ENCODE assay signal across 23 mouse cellular contexts in the genomic region with DNA sequence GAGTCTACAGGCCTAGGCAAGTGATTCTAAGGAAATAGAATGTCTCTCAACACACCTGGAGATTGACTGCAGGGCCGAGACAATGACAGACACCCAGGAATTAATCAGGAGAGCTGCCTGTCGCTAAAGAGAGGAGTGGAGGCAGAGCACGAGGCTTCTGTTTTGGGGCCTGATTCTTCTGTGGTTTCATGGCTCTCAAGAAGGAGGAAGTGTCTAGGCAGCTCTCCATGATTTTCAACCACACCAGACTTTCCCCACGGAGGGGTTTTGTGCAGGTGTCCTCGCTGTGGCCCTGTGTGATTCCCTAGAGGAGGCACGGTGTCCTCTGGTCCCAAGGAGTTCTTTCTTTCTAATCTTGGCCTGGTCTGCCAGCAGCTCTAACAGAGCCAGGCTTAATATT. TPM values are rescaled to one million over a fixed set of nuclear protein-coding genes. Genes with fewer than 3 reads are reported as not detected.
DNase-seq lines count a peak whose midpoint lies in the region; ATAC-seq and TF ChIP-seq lines count a peak whose summit lies in the region.
"Had no signal": no experiment of that assay in that cellular context is flagged by ENCODE, and none has a peak within 500 bp of the region (broad histone marks: within the 10 kb centered on the region; RNA-seq: fewer than 3 reads in every experiment).

No protein-coding gene starts in this region.

- no peak overlapping the region for H3K27ac ChIP-seq in MEL (ENCODE audit: control insufficient read depth, low read depth, low read length)
- H3K27ac ChIP-seq in heart, adult 2 months: no peak overlapping the region
- H3K27ac ChIP-seq: embryonic facial prominence, embryonic 10.5 days; embryonic facial prominence, embryonic 12.5 days; forebrain, embryonic 12.5 days had no signal

- no peak overlapping the region for H3K4me3 ChIP-seq in MEL (ENCODE audit: control insufficient read depth in 1 of 2, insufficient read depth in 1 of 2, low read depth in 2 of 2, low read length in 2 of 2)
- H3K4me3 ChIP-seq in heart, adult 2 months: no peak overlapping the region
- H3K4me3 ChIP-seq: embryonic facial prominence, embryonic 10.5 days; embryonic facial prominence, embryonic 12.5 days; forebrain, embryonic 12.5 days had no signal

- DNase-seq in MEL (ENCODE audit: low read depth, low spot score): no peak
- DNase-seq in adrenal gland, postnatal 4 days (ENCODE audit: low spot score in 2 of 2): no peak
- DNase-seq in gastrocnemius, adult 8-10 months (ENCODE audit: low spot score in 2 of 2): no peak
- DNase-seq in heart, adult 2 months: no peak
- DNase-seq: adrenal gland, adult 8-10 months; adrenal gland, postnatal 14 days; adrenal gland, postnatal 36 days; cerebellum, adult 11 months; cerebellum, adult 18-20 months; cerebellum, adult 8-10 months; cerebellum, adult 9-11 months; cerebellum, postnatal 14 days; cerebellum, postnatal 36 days had no signal

- no peaks in the 10 kb centered on the region for H3K27me3 ChIP-seq in MEL (ENCODE audit: control insufficient read depth in 1 of 2, insufficient read depth in 2 of 2, low read length in 2 of 2)
- H3K27me3 ChIP-seq in heart, adult 2 months (ENCODE audit: control insufficient read depth, insufficient read depth, low read length): no peaks in the 10 kb centered on the region
- H3K27me3 ChIP-seq: embryonic facial prominence, embryonic 12.5 days; forebrain, embryonic 12.5 days had no signal

- ATAC-seq in common myeloid progenitor, adult 5-6 weeks (replicated peaks; ENCODE audit: low read depth, poor library complexity, severe bottlenecking): peak; percentile 59
- peak; percentile 60 to 61; a peak in 3 of 4 replicates for ATAC-seq in hematopoietic stem cell, adult 5-6 weeks (replicated peaks in 1 of 2; ENCODE audit: insufficient read depth in 1 of 2, low FRiP score in 2 of 2, low TSS enrichment in 1 of 2, low read depth in 1 of 2, poor library complexity in 2 of 2, severe bottlenecking in 2 of 2)
- ATAC-seq in megakaryocyte progenitor cell, adult 5-6 weeks (replicated peaks; ENCODE audit: poor library complexity): peak; percentile 66
- ATAC-seq: activated CD4-positive, CD25-positive, alpha-beta regulatory T cell, adult 4 months; forebrain, embryonic 14.5 days; forebrain, embryonic 16.5 days; Patski had no signal

- TF ChIP-seq EP300 in MEL (IDR thresholded peaks at IDR 0.05; ENCODE audit: low read depth in 1 of 2, low read length in 2 of 2): no peak
- no peak for TF ChIP-seq EP300 in heart, adult 2 months (IDR thresholded peaks at IDR 0.05; ENCODE audit: insufficient read depth, low read depth, low read length)

- no peak for TF ChIP-seq CTCF in MEL (IDR thresholded peaks at IDR 0.05 in 2 of 3, conservative IDR thresholded peaks at IDR 0.05 in 1 of 3; ENCODE audit: control insufficient read depth in 1 of 3, insufficient read depth in 1 of 3, low read depth in 2 of 3, low read length in 3 of 3, poor library complexity in 1 of 3, severe bottlenecking in 1 of 3)
- no peak for TF ChIP-seq CTCF in heart, adult 2 months (IDR thresholded peaks at IDR 0.05)

- 72% methylated on average over 6 of the region's 6 CpGs for WGBS in heart, adult 2 months

- peaks cover 0 to 8% of the 10 kb centered on the region in 2 experiments; a peak in 2 of 4 replicates for H3K36me3 ChIP-seq in MEL (ENCODE audit: control insufficient read depth in 1 of 2, insufficient read depth in 2 of 2, low read length in 2 of 2)
- no peaks in the 10 kb centered on the region for H3K36me3 ChIP-seq in heart, adult 2 months (ENCODE audit: control insufficient read depth, insufficient read depth, low read length)
- H3K36me3 ChIP-seq: embryonic facial prominence, embryonic 10.5 days; embryonic facial prominence, embryonic 12.5 days; forebrain, embryonic 12.5 days had no signal

- H3K9ac ChIP-seq in MEL (ENCODE audit: control insufficient read depth, low read depth, low read length, poor library complexity, severe bottlenecking): no peak overlapping the region
- H3K9ac ChIP-seq in heart, adult 2 months (ENCODE audit: low read depth, low read length): no peak overlapping the region
- H3K9ac ChIP-seq: embryonic facial prominence, embryonic 12.5 days; forebrain, embryonic 12.5 days had no signal

- no peak for TF ChIP-seq POLR2A in MEL (IDR thresholded peaks at IDR 0.05; ENCODE audit: control insufficient read depth in 1 of 2, insufficient read depth in 1 of 2, low read depth in 1 of 2, low read length in 2 of 2, poor library complexity in 1 of 2)
- TF ChIP-seq POLR2A in heart, adult 2 months (IDR thresholded peaks at IDR 0.05; ENCODE audit: insufficient read depth, low read depth, low read length): no peak

- H3K79me2 ChIP-seq in MEL (ENCODE audit: control insufficient read depth, insufficient read depth, low read length, poor library complexity): no peaks in the 10 kb centered on the region
- H3K79me2 ChIP-seq in heart, adult 2 months (replicated peaks; ENCODE audit: control insufficient read depth, insufficient read depth, low read length): no peaks in the 10 kb centered on the region

- TF ChIP-seq RAD21 in MEL (IDR thresholded peaks at IDR 0.05; ENCODE audit: low read depth, low read length): no peak

- no peaks in the 10 kb centered on the region for H3K9me3 ChIP-seq in MEL (replicated peaks; ENCODE audit: insufficient read depth, low read length)
- H3K9me3 ChIP-seq: embryonic facial prominence, embryonic 12.5 days; forebrain, embryonic 12.5 days had no signal

- peaks cover 2 to 4% of the 10 kb centered on the region in 2 experiments; a peak in 2 of 4 replicates for H3K4me1 ChIP-seq in MEL (ENCODE audit: control insufficient read depth in 1 of 2, insufficient read depth in 2 of 2, low read length in 2 of 2)
- no peaks in the 10 kb centered on the region for H3K4me1 ChIP-seq in heart, adult 2 months (ENCODE audit: control insufficient read depth, insufficient read depth, low read length)
- H3K4me1 ChIP-seq: embryonic facial prominence, embryonic 10.5 days; embryonic facial prominence, embryonic 12.5 days; forebrain, embryonic 12.5 days had no signal

- intact Hi-C loops in heart, adult 2 months (cut with DNase I): no loop called here

TF ChIP-seq in MEL, 35 proteins besides CTCF, POLR2A, EP300 and RAD21:
- TF ChIP-seq SIN3A (IDR thresholded peaks at IDR 0.05; ENCODE audit: low read length) (0 out of 2 replicates have a peak, but pooled peaks have one; percentile 16), GATA1 (IDR thresholded peaks at IDR 0.05; ENCODE audit: low read depth, low read length) (no peak)

RNA-seq across cellular contexts. Expression of gene Pdzd8, which starts 29.4 kb away (rescaled TPM):
- 49.8 and 52.1 TPM in 2 replicates for total RNA-seq in MEL (2012; rRNA removed)
- polyA plus RNA-seq in MEL (2012; ENCODE audit: insufficient read depth in 1 of 2, insufficient read length in 2 of 2, low read depth in 1 of 2, low replicate concordance in 2 of 2, missing spikeins in 1 of 2): 100 to 1,000 TPM in 1 of 2 experiments, 10 to 100 TPM in 1; 46.4 to 137 TPM
- 48.7 and 59.1 TPM in 2 replicates for total RNA-seq in common myeloid progenitor, adult 5-6 weeks (2017)
- total RNA-seq in hematopoietic stem cell, adult 5-6 weeks (2017): 50.5 and 65.5 TPM in 2 replicates
- total RNA-seq in megakaryocyte progenitor cell, adult 5-6 weeks (2015): 62.5 and 69.7 TPM in 2 replicates
- 46.7 and 49.0 TPM in 2 replicates for total RNA-seq in megakaryocyte progenitor cell, adult 5-6 weeks (2017)
- 10 to 100 TPM; 40.5 to 43.3 TPM for total RNA-seq in adrenal gland, postnatal 4 days (2021)
- 10 to 100 TPM; 13.5 to 15.2 (median 14.3) TPM for total RNA-seq in gastrocnemius, adult 8-10 months (2022)
- 10 to 100 TPM; 23.1 to 26.3 TPM for total RNA-seq in heart, adult 2 months (2021)
- 3.6 and 6.7 TPM in 2 replicates for polyA plus RNA-seq in heart, adult 2 months (2012; rRNA removed)

RNA-seq across cellular contexts. Expression of gene Rps12-ps3, which starts 52.9 kb away (rescaled TPM):
- 348 and 662 TPM in 2 replicates for total RNA-seq in MEL (2012; rRNA removed)
- polyA plus RNA-seq in MEL (2012; ENCODE audit: insufficient read depth in 1 of 2, insufficient read length in 2 of 2, low read depth in 1 of 2, low replicate concordance in 2 of 2, missing spikeins in 1 of 2): 1,000 to 10,000 TPM in 1 of 2 experiments, not detected in 1; 4,283 TPM
- total RNA-seq in common myeloid progenitor, adult 5-6 weeks (2017): 809 and 1,340 TPM in 2 replicates
- total RNA-seq in hematopoietic stem cell, adult 5-6 weeks (2017): 623 and 738 TPM in 2 replicates
- total RNA-seq in megakaryocyte progenitor cell, adult 5-6 weeks (2015): 1,076 and 1,152 TPM in 2 replicates
- total RNA-seq in megakaryocyte progenitor cell, adult 5-6 weeks (2017): 820 and 1,286 TPM in 2 replicates
- 1,000 to 10,000 TPM; 1,093 to 1,114 TPM for total RNA-seq in adrenal gland, postnatal 4 days (2021)
- 100 to 1,000 TPM; 216 to 382 (median 277) TPM for total RNA-seq in gastrocnemius, adult 8-10 months (2022)
- 100 to 1,000 TPM; 251 to 301 TPM for total RNA-seq in heart, adult 2 months (2021)
- 728 and 927 TPM in 2 replicates for polyA plus RNA-seq in heart, adult 2 months (2012; rRNA removed)
